Mouse (Mus musculus) hindbrain, embryonic 10.5 days (tissue): ENCODE data around the gene Larp7. TPM values are rescaled to one million over a fixed set of nuclear protein-coding genes. Genes with fewer than 3 reads are reported as not detected.

Experiments
- DNase-seq: peaks from one replicate; pipeline ENCODE4 v3.0.0-alpha.2; 2017; ENCODE audit warnings: low spot score
- H3K27ac ChIP-seq: fragments of 300-500 bp; sonication (generic); 2 replicates; pipeline ENCODE4 v1.5.1; 2016; ENCODE audit warnings: mild to moderate bottlenecking, moderate library complexity
- H3K27me3 ChIP-seq: fragments of 300-500 bp; sonication (generic); 2 replicates; pipeline ENCODE4 v1.6.1; 2016; ENCODE audit warnings: mild to moderate bottlenecking; ENCODE audit not compliant: poor library complexity, insufficient read depth, severe bottlenecking
- H3K36me3 ChIP-seq: fragments of 300-500 bp; sonication (generic); 2 replicates; pipeline ENCODE4 v1.6.1; 2016; ENCODE audit warnings: mild to moderate bottlenecking, moderate library complexity
- H3K4me1 ChIP-seq: fragments of 300-500 bp; sonication (generic); replicated peaks from 2 replicates; pipeline ENCODE4 v1.6.1; 2016; ENCODE audit warnings: mild to moderate bottlenecking
- H3K4me3 ChIP-seq: fragments of 300-500 bp; sonication (generic); 2 replicates; pipeline ENCODE4 v1.5.1; 2016; ENCODE audit warnings: mild to moderate bottlenecking, moderate library complexity
- H3K9me3 ChIP-seq: fragments of 300-500 bp; sonication (generic); 2 replicates; pipeline ENCODE4 v1.6.1; 2016; ENCODE audit warnings: mild to moderate bottlenecking, moderate library complexity
- WGBS: fragments of 180-500 bp; shearing (Covaris S2); methylation state at CpG from one replicate; pipeline ENCODE4 v1.1.7; 2016; 5-methylcytosine and 5-hydroxymethylcytosine counted together
- microRNA counts: library from miRNA; unstranded; fragments of <30 nt; microRNA quantifications from one replicate; lab custom pipeline; 2017
- polyA plus RNA-seq: library from polyadenylated mRNA; unstranded; fragments of >200 nt; fragmentation: Nextera tagmentation; extraction: Ambion mirVana; gene quantifications from 2 replicates; pipeline ENCODE4 v1.2.1, GENCODE M21; 2016

Larp7 gene
- polyA plus RNA-seq, 1 experiment from 2014 or later = 50.7 TPM

- WGBS = 85% methylated on average over 15 of the region's 15 CpGs
- Histone ChIP-seq H3K4me3 (no peak overlapping the region), H3K27me3 (no peaks in the 10 kb centered on the region), H3K4me1 (0 out of 2 replicates have a peak, but pooled peaks cover 3% of the 10 kb centered on the region), H3K36me3 (no peaks in the 10 kb centered on the region), H3K9me3 (no peaks in the 10 kb centered on the region), H3K27ac (no peak overlapping the region)
- no peak for DNase-seq
These were observed 45.0 kb downstream of the Larp7 start for GRCm38 (mm10) chr3:127507878-127508783.

DNA sequence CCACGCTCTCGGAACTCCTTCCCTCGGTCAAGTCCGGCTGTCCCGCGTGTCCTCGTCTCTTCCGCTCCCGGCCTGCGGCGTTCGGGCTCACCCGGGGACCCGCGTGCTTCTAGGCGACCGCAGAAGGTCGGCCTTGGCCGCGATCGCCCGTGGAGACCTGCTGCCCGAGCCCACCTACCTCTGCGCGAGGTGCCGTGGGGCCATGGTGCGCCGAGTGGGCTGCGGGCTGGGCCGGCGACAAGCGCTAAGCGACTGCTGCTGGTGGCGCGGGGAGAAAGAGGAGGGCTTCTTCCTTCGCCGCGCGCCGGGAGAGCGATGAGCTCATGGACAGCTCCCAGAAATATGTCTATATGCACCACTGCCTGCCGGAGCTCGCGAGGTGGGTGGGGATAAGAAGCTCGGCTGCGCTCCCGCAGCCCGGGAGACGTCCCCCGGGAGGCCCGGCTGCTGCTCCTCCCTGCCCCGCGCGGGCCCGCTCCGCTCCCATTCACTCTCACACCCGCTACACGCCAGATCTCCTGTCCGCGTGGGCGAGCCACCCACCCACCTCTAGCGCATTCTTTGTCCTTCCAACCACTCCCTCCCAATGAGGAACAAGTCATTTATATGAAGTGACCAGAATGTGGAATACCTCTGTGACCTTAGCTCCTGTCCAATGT, 54.3 kb downstream of the Larp7 start, which contains the start of gene Ank2:
Ank2 (minus strand) TSS at position 609 of the 659 bp plus-strand sequence.
- Histone ChIP-seq H3K9me3 (no peaks in the 10 kb centered on the region), H3K4me1 (peaks cover 17% of the 10 kb centered on the region), H3K36me3 (no peaks in the 10 kb centered on the region), H3K27me3 (peaks cover 39% of the 10 kb centered on the region), H3K4me3 (peak within 1 kb of the TSS; percentile 82), H3K27ac (peak within 1 kb of the TSS; percentile 87)
- WGBS = under 1% methylated on average over 62 of the region's 62 CpGs
- DNase-seq = peak; percentile 59

- WGBS = 2% methylated on average over 23 of the region's 23 CpGs
These were observed 54.9 kb downstream of the Larp7 start for GRCm38 (mm10) chr3:127498197-127498741.

GRCm38 (mm10) chr3:127492663-127493062, 60.5 kb downstream of the Larp7 start:
- no peak for DNase-seq
- no peak overlapping the region for H3K4me3 ChIP-seq
- WGBS = 82% methylated on average over 3 of the region's 3 CpGs
- H3K4me1 ChIP-seq = no peaks in the 10 kb centered on the region
- H3K27me3 ChIP-seq = peaks cover 2% of the 10 kb centered on the region
- no peak overlapping the region for H3K27ac ChIP-seq
- H3K36me3 ChIP-seq = no peaks in the 10 kb centered on the region
- H3K9me3 ChIP-seq = no peaks in the 10 kb centered on the region

More at GRCm38 (mm10) chr3:127498197-127498741, 54.9 kb downstream of the Larp7 start:
- H3K4me1 ChIP-seq = peaks cover 17% of the 10 kb centered on the region
- peak; percentile 47 for DNase-seq
- no peaks in the 10 kb centered on the region for H3K36me3 ChIP-seq
- H3K9me3 ChIP-seq = no peaks in the 10 kb centered on the region
- peak overlapping the region; percentile 82 for H3K4me3 ChIP-seq
- H3K27me3 ChIP-seq = peaks cover 39% of the 10 kb centered on the region
- peak overlapping the region; percentile 87 for H3K27ac ChIP-seq

DNA sequence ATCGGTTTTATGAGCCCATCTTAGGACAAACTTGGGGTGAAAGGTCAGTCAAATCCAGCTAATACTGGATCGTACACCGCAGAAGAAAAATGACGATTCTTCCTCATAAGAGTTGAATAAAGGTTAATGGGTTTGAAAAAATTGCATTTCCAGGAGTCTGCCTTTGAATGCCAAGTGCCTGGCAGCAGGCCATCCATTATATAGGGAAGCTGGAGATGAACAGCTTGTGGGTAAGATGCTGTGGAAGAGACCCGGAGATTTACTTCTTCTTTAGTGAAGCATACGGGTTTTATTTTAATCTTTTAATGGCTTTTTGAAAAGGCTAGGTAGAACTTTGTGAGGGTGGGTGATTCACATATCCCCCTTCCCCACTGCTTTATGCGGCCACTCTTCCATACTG, 65.8 kb downstream of the Larp7 start:
- H3K27ac ChIP-seq = no peak overlapping the region
- no peak overlapping the region for H3K4me3 ChIP-seq
- no peaks in the 10 kb centered on the region for H3K4me1 ChIP-seq
- DNase-seq = no peak
- no peaks in the 10 kb centered on the region for H3K9me3 ChIP-seq
- 91% methylated on average over 7 of the region's 7 CpGs for WGBS
- no peaks in the 10 kb centered on the region for H3K27me3 ChIP-seq
- no peaks in the 10 kb centered on the region for H3K36me3 ChIP-seq

MicroRNAs within 50 kb of the gene (microRNA counts, 519-probe panel; counts per million panel counts)
- microRNA mmu-miR-302a (lab: Ali Mortazavi, UCI) (3,065 counts per million, percentile 82 among the panel's probes with 10 or more counts), microRNA mmu-miR-302b (lab: Ali Mortazavi, UCI) (1,255 counts per million, percentile 77 among the panel's probes with 10 or more counts), microRNA mmu-miR-302c (lab: Ali Mortazavi, UCI) (1,255 counts per million, percentile 77 among the panel's probes with 10 or more counts), microRNA mmu-miR-302d (lab: Ali Mortazavi, UCI) (4,665 counts per million, percentile 92 among the panel's probes with 10 or more counts), microRNA mmu-miR-367 (lab: Ali Mortazavi, UCI) (1,255 counts per million, percentile 77 among the panel's probes with 10 or more counts)

Other genes starting within 250 kb of the Larp7 start
- gene Ank2, start 54.0 kb downstream of the Larp7 start, polyA plus RNA-seq = 43.0 and 65.3 TPM in 2 replicates
- gene Zgrf1, start 140 bp upstream of the Larp7 start, polyA plus RNA-seq = 16.6 and 19.4 TPM in 2 replicates
- gene Neurog2, start 79.8 kb upstream of the Larp7 start, polyA plus RNA-seq = 19.9 and 50.0 TPM in 2 replicates
- 1.1 and 1.4 TPM in 2 replicates for gene Alpk1, start 227.2 kb upstream of the Larp7 start, polyA plus RNA-seq
- 2.0 and 2.3 TPM in 2 replicates for gene Tifa, start 236.5 kb upstream of the Larp7 start, polyA plus RNA-seq